Mouse (Mus musculus): Measurements from ENCODE around the gene Eif3b. TPM values are rescaled to one million over a fixed set of nuclear protein-coding genes. Genes with fewer than 3 reads are reported as not detected.

Gene Eif3b
- polyA plus RNA-seq, 1 experiment from 2014 or later: 92.6 TPM

DNA sequence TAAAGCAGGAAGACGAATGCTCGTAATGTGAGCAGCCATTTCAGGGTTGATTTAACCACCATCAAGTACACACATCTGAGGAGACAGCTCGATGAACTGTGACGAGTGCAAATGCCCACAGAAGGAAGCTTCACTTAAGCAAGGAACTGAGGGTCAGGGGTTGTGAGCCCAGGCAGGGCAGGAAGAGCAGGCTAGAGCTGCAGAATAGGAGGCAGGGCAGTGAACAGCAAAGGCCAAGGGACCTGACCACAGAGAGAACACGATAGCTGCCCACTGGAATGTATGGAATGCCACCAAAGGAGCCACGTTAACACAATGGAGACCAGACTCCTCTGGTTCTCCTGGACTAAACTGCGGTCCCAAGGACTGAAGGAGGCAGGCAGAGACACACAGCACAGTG, 35.6 kb upstream of the Eif3b start:
- Histone ChIP-seq H3K4me3 (replicated peaks) (no peak overlapping the region), H3K9me3 (no peaks in the 10 kb centered on the region), H3K36me3 (no peaks in the 10 kb centered on the region), H3K9ac (replicated peaks) (peak overlapping the region; percentile 36; the same call in 1 of the 2 replicates), H3K27ac (no peak overlapping the region), H3K27me3 (no peaks in the 10 kb centered on the region), H3K4me2 (replicated peaks) (no peak overlapping the region), H3K4me1 (replicated peaks) (peaks cover 16% of the 10 kb centered on the region)
- ATAC-seq: no peak
- 22% methylated on average over 7 of the region's 7 CpGs for WGBS

- Histone ChIP-seq H3K9me3 (no peaks in the 10 kb centered on the region), H3K27me3 (no peaks in the 10 kb centered on the region), H3K4me2 (replicated peaks) (no peak overlapping the region), H3K4me3 (replicated peaks) (no peak overlapping the region), H3K4me1 (replicated peaks) (peaks cover 19% of the 10 kb centered on the region), H3K36me3 (no peaks in the 10 kb centered on the region), H3K9ac (replicated peaks) (no peak overlapping the region), H3K27ac (no peak overlapping the region)
- 90% methylated on average over 1 of the region's 1 CpGs for WGBS
- ATAC-seq: no peak
These were observed 34.7 kb upstream of the Eif3b start for GRCm38 (mm10) chr5:140384462-140384861.

GRCm38 (mm10) chr5:140387236-140387635, 31.9 kb upstream of the Eif3b start:
- no peaks in the 10 kb centered on the region for H3K36me3 ChIP-seq
- H3K4me2 ChIP-seq (replicated peaks): no peak overlapping the region
- H3K4me3 ChIP-seq (replicated peaks): no peak overlapping the region
- H3K4me1 ChIP-seq (replicated peaks): peaks cover 20% of the 10 kb centered on the region
- H3K27me3 ChIP-seq: no peaks in the 10 kb centered on the region
- H3K9me3 ChIP-seq: no peaks in the 10 kb centered on the region
- H3K9ac ChIP-seq (replicated peaks): no peak overlapping the region
- WGBS: 85% methylated on average over 7 of the region's 7 CpGs
- no peak for ATAC-seq
- no peak overlapping the region for H3K27ac ChIP-seq

GRCm38 (mm10) chr5:140387816-140388510, 31.2 kb upstream of the Eif3b start:
- Histone ChIP-seq H3K4me1 (replicated peaks) (peaks cover 20% of the 10 kb centered on the region), H3K4me2 (replicated peaks) (peak overlapping the region; percentile 95), H3K4me3 (replicated peaks) (peak overlapping the region; percentile 72), H3K36me3 (no peaks in the 10 kb centered on the region), H3K27me3 (no peaks in the 10 kb centered on the region), H3K9ac (replicated peaks) (peak overlapping the region; percentile 82), H3K27ac (no peak overlapping the region), H3K9me3 (no peaks in the 10 kb centered on the region)
- 82% methylated on average over 12 of the region's 12 CpGs for WGBS
- no peak for ATAC-seq

DNA sequence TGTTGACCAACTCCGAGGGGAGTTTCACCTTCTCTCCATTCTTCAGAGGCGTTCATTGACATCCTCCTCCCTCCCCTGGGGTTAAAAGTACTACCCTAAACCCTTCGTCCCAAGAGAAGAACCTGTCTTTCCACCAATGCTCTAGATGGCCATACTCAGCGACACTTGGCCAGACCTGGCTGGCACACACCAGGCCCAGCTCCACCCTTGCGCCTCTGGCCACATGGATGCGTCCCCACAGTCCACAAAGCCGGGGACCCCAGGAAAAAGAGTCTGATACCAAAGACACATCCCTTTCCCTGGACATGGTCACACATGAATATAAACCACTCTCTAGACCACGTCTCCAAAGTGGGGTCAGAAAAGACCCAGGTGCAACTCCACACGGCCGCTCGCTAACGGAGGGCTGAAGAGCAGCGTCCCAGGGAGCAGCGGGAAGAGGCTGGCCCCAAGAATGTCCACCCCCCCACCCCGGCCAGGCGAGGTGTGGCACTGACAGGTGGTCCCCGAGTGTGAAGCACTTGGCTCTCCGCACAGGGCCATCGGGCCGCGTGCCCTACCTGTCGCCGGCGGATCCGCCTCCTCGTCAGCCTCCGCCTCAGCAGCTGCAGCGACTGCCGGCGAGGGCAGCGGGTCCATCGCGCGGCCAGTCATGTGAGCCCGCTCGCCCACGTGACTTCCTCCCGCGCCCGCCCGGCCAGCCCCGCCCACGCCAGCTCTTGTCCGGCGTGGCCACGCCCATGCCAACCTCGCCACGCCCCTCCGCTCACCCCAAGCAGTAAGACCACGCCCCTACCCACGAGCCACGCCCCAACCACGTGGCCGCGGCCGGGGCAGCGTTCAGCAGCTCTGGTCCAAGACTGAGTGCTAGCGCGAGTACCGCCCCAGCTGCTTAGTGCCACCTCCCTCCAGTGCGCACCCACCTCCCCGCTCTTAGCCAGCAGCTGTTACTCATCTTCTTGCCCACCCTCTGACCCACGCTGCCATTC, 30.2 kb upstream of the Eif3b start, which contains the start of gene Snx8:
TSS of gene Snx8 (minus strand) at position 675 of the 989 bp plus-strand sequence.
- Histone ChIP-seq H3K27me3 (no peaks in the 10 kb centered on the region), H3K4me2 (replicated peaks) (peak within 1 kb of the TSS; percentile 95), H3K9ac (replicated peaks) (peak within 1 kb of the TSS; percentile 82), H3K4me1 (replicated peaks) (peaks cover 18% of the 10 kb centered on the region), H3K27ac (0 out of 2 replicates have a peak within 1 kb of the TSS, but pooled peaks have one; percentile 30), H3K4me3 (replicated peaks) (peak within 1 kb of the TSS; percentile 72), H3K9me3 (no peaks in the 10 kb centered on the region), H3K36me3 (no peaks in the 10 kb centered on the region)
- ATAC-seq: peak; percentile 95
- whole genome bisulfite sequencing: under 1% methylated on average over 63 of the region's 63 CpGs

- 58% methylated on average over 3 of the region's 3 CpGs for WGBS
- ATAC-seq: peak; percentile 44
- Histone ChIP-seq H3K9me3 (no peaks in the 10 kb centered on the region), H3K27ac (0 out of 2 replicates have a peak overlapping the region, but pooled peaks have one; percentile 30), H3K9ac (replicated peaks) (peak overlapping the region; percentile 82), H3K27me3 (no peaks in the 10 kb centered on the region), H3K4me3 (replicated peaks) (peak overlapping the region; percentile 72), H3K4me1 (replicated peaks) (peaks cover 15% of the 10 kb centered on the region), H3K36me3 (no peaks in the 10 kb centered on the region), H3K4me2 (replicated peaks) (peak overlapping the region; percentile 95)
These were observed 29.5 kb upstream of the Eif3b start for GRCm38 (mm10) chr5:140389647-140390046.

DNA sequence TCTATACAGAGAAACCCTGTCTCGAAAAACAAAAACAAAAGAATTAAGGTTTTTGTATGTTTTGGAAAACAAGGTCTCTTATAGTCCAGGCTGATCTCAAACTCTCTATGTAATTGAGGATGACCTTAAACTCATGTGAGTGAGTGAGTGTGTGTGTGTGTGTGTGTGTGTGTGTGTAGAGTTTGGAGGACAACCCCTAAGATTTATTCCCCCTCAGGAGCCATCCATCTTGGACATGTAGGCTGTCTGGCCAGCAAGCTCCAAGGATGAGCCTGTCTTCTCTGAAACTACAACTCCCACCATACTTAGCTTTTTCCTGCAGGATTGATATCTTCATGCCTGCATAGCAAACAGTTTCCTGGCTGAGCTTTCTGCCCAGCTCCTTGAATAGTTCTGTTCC, 27.7 kb upstream of the Eif3b start:
- peaks cover 15% of the 10 kb centered on the region for H3K4me1 ChIP-seq (replicated peaks)
- no peaks in the 10 kb centered on the region for H3K36me3 ChIP-seq
- ATAC-seq: no peak
- H3K27ac ChIP-seq: no peak overlapping the region
- H3K9me3 ChIP-seq: no peaks in the 10 kb centered on the region
- no peaks in the 10 kb centered on the region for H3K27me3 ChIP-seq
- H3K4me2 ChIP-seq (replicated peaks): no peak overlapping the region
- H3K9ac ChIP-seq (replicated peaks): no peak overlapping the region
- 76% methylated on average over 1 of the region's 1 CpGs for WGBS
- no peak overlapping the region for H3K4me3 ChIP-seq (replicated peaks)

DNA sequence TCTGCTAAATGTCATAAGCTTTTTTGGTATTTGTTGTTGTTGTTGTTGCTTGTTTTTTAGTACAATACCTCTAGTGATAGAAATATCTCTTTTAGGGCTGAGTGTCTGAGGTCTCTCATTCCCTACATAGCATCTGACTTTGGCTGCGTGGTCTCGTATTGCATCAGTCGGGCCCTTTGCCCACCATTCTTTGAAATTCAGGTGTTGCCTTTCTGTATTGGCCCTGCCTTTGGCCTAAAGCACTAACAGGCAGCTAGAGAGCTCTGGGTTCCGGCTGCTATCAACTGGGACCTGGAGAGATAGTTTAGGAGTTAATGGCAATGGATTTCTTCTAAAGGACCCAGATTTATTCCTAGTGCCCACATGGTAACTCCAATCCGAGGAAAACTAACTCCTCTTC, 27.1 kb upstream of the Eif3b start:
- Histone ChIP-seq H3K4me2 (replicated peaks) (no peak overlapping the region), H3K27ac (no peak overlapping the region), H3K9ac (replicated peaks) (no peak overlapping the region), H3K9me3 (no peaks in the 10 kb centered on the region), H3K4me1 (replicated peaks) (peaks cover 15% of the 10 kb centered on the region), H3K4me3 (replicated peaks) (no peak overlapping the region), H3K27me3 (no peaks in the 10 kb centered on the region), H3K36me3 (no peaks in the 10 kb centered on the region)
- no peak for ATAC-seq
- WGBS: 88% methylated on average over 5 of the region's 5 CpGs

DNA sequence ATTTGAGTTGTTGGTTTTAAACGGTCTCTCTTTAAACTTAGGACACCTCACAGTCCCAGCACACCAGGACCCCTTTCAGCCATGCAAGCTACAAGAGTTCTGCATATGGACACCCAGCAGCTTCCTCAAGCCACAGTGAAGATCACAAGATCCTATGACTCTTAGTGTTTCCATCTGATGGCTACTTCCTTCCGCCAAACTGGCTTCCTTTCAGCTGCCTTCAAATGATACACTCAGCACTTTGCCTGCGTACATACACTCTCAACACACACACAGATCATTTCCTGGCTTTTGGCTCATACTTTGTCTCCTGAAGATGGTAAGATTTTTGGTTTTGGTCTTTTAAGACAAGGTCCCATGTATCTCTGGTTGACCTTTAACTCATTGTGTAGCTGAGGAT, 26.4 kb upstream of the Eif3b start:
- H3K4me1 ChIP-seq (replicated peaks): peaks cover 13% of the 10 kb centered on the region
- no peak overlapping the region for H3K9ac ChIP-seq (replicated peaks)
- WGBS: 91% methylated on average over 3 of the region's 3 CpGs
- no peak overlapping the region for H3K4me2 ChIP-seq (replicated peaks)
- H3K4me3 ChIP-seq (replicated peaks): no peak overlapping the region
- H3K27me3 ChIP-seq: no peaks in the 10 kb centered on the region
- ATAC-seq: no peak
- no peak overlapping the region for H3K27ac ChIP-seq
- H3K9me3 ChIP-seq: no peaks in the 10 kb centered on the region
- no peaks in the 10 kb centered on the region for H3K36me3 ChIP-seq

DNA sequence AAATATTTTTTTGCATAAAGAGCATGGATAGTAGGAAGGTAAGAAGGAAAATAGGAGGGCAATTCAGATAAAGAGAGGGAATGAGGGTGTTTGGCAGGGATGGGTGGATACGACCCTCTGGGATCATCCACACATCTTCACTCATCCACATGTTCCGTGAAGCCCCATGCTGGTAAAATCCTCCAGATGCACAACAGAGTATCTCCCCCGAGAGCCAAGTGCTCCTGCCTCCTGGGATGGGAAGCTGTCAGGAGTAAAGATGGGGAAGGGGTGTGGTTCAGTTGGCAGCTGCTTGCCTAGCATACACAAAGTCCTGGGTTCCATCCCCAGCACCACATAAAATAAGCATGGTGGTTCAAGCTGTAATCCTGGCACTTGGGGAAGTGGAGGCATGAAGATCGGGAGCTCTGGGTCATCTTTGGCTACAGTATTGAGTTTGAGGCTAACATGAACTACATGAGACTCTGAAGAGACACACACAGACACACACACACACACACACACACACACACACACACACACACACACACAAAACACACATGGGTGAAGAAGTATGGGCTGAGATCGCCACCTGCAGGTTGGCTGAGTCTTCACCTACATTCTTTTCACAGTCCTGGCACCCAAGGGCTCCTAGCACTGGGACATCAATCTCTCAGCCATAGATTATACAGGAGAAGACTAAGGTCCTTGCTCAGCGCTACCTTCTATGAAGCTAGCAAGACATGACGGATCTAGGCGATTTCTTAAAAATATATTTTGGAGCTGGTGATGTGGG, 22.8 kb upstream of the Eif3b start:
- WGBS: 64% methylated on average over 8 of the region's 8 CpGs
- H3K4me3 ChIP-seq (replicated peaks): no peak overlapping the region
- no peak overlapping the region for H3K4me2 ChIP-seq (replicated peaks)
- H3K4me1 ChIP-seq (replicated peaks): no peaks in the 10 kb centered on the region
- no peak overlapping the region for H3K27ac ChIP-seq
- no peaks in the 10 kb centered on the region for H3K36me3 ChIP-seq
- H3K9me3 ChIP-seq: no peaks in the 10 kb centered on the region
- ATAC-seq: no peak
- no peak overlapping the region for H3K9ac ChIP-seq (replicated peaks)
- no peaks in the 10 kb centered on the region for H3K27me3 ChIP-seq

GRCm38 (mm10) chr5:140402640-140403270, 16.4 kb upstream of the Eif3b start:
- no peak overlapping the region for H3K4me2 ChIP-seq (replicated peaks)
- H3K9ac ChIP-seq (replicated peaks): no peak overlapping the region
- WGBS: 86% methylated on average over 4 of the region's 4 CpGs
- H3K9me3 ChIP-seq: no peaks in the 10 kb centered on the region
- H3K27me3 ChIP-seq: no peaks in the 10 kb centered on the region
- H3K4me1 ChIP-seq (replicated peaks): no peaks in the 10 kb centered on the region
- no peak overlapping the region for H3K4me3 ChIP-seq (replicated peaks)
- no peaks in the 10 kb centered on the region for H3K36me3 ChIP-seq
- no peak for ATAC-seq
- no peak overlapping the region for H3K27ac ChIP-seq

All from midbrain, embryonic 13.5 days (tissue).